Mouse (Mus musculus): ENCODE measurements around the gene Notch4. TPM values are rescaled to one million over a fixed set of nuclear protein-coding genes. Genes with fewer than 3 reads are reported as not detected.

Notch4 gene
- polyA plus RNA-seq, 1 experiment from 2014 or later, result 6.9 TPM

DNA sequence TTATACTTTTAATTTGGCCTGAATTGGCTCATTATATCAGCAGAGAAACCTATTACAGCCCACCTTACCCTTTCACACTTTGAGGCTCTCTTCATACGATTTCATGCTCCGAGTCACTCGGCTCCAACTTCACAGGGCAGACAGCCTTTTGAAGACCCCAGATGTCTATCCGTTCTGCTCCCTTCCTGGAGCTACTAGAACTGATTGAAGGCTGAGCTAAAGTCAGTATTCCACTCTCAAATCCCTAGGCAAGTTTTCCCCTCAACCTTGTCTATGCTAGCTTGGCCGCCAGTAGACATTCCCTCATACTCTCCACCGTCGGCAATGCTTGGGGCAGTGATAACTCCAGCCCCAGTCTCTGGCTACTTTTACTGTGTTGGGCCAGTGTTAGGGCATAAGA is 25.1 kb downstream of the Notch4 start:
- Histone ChIP-seq H3K4me3 (no peak overlapping the region), H3K4me2 (replicated peaks) (0 out of 2 replicates have a peak overlapping the region, but pooled peaks have one; percentile 20), H3K9ac (no peak overlapping the region), H3K27me3 (no peaks in the 10 kb centered on the region), H3K4me1 (peaks cover 56% of the 10 kb centered on the region), H3K9me3 (no peaks in the 10 kb centered on the region), H3K36me3 (peaks cover 3% of the 10 kb centered on the region), H3K27ac (peak overlapping the region; percentile 52)
- ATAC-seq (ENCODE audit: insufficient number of reproducible peaks, insufficient read depth, low FRiP score, low TSS enrichment), result no peak
- WGBS, result 34% methylated on average over 7 of the region's 7 CpGs

DNA sequence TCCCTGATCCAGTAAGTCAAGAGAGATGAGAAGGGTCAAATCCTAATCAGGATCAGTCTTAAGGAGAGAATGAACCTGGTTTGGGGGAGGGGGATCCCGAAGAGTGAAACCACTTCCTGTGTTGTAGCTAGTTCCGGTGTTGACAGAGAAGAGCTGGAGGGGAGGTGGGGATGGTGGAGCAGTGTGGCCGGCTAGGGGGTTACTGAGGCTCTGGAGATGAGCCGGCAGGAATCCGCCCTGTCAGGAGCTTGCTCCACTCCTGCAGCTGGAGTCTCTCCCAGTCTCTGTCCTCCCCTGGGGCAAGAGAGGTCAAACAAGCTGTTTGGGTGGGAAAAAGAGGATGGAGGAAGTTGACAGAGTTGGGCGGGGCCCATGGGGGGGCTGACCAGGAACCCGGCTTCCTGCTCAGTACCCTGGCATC is 25.6 kb downstream of the Notch4 start, which contains the start of gene Gpsm3:
Gpsm3 (plus strand) TSS at position 126 of the 421 bp plus-strand sequence.
- no peak for ATAC-seq (ENCODE audit: insufficient number of reproducible peaks, insufficient read depth, low FRiP score, low TSS enrichment)
- WGBS, result 8% methylated on average over 5 of the region's 7 CpGs
- Histone ChIP-seq H3K9ac (peak within 1 kb of the TSS; percentile 31; the same call in 1 of the 2 replicates), H3K27ac (peak within 1 kb of the TSS; percentile 99), H3K27me3 (no peaks in the 10 kb centered on the region), H3K4me2 (replicated peaks) (peak within 1 kb of the TSS; percentile 20), H3K4me3 (no peak within 1 kb of the TSS), H3K36me3 (peaks cover 8% of the 10 kb centered on the region), H3K4me1 (peaks cover 60% of the 10 kb centered on the region), H3K9me3 (no peaks in the 10 kb centered on the region)

DNA sequence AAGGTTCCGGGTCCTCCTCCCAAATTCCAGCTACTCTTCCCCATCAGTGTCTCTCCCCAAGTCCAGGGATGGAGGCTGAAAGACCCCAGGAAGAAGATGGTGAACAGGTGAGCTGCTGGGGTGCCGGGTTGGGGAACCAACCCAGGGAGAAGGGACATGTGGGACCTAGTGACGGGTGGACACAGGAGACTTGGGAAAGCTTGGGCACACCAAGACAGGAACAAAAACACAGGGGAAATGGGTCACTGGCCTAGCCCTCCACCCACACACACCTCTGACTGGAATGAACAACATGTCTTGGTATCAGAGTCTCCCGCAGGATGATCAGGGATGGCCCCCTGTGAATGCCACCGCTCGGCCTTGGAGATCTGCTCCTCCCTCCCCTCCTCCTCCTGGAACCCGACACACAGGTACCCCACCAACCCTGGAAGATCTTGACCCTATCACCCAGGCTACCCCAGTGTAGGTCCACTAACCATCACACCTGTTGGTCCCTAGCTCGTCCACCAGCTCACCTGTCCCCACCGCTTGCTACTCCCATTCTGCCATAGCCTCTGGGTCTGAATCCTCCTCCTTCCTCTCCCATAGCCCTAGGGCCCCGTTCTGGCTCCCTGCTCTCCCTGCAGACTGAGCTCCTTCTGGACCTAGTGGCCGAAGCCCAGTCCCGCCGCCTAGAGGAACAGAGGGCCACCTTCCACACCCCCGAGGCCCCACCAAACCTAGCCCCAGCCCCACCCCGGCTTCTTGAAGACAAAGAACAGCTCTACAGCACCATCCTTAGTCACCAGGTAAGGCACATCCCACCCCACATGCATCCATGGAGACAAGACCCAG is 26.3 kb downstream of the Notch4 start:
- ATAC-seq (ENCODE audit: insufficient number of reproducible peaks, insufficient read depth, low FRiP score, low TSS enrichment), result no peak
- Histone ChIP-seq H3K27ac (peak overlapping the region; percentile 99), H3K9ac (peak overlapping the region; percentile 24; the same call in 1 of the 2 replicates), H3K27me3 (no peaks in the 10 kb centered on the region), H3K4me3 (no peak overlapping the region), H3K36me3 (peaks cover 15% of the 10 kb centered on the region), H3K4me1 (peaks cover 67% of the 10 kb centered on the region), H3K4me2 (replicated peaks) (peak overlapping the region; percentile 20), H3K9me3 (no peaks in the 10 kb centered on the region)
- 64% methylated on average over 15 of the region's 15 CpGs for WGBS

DNA sequence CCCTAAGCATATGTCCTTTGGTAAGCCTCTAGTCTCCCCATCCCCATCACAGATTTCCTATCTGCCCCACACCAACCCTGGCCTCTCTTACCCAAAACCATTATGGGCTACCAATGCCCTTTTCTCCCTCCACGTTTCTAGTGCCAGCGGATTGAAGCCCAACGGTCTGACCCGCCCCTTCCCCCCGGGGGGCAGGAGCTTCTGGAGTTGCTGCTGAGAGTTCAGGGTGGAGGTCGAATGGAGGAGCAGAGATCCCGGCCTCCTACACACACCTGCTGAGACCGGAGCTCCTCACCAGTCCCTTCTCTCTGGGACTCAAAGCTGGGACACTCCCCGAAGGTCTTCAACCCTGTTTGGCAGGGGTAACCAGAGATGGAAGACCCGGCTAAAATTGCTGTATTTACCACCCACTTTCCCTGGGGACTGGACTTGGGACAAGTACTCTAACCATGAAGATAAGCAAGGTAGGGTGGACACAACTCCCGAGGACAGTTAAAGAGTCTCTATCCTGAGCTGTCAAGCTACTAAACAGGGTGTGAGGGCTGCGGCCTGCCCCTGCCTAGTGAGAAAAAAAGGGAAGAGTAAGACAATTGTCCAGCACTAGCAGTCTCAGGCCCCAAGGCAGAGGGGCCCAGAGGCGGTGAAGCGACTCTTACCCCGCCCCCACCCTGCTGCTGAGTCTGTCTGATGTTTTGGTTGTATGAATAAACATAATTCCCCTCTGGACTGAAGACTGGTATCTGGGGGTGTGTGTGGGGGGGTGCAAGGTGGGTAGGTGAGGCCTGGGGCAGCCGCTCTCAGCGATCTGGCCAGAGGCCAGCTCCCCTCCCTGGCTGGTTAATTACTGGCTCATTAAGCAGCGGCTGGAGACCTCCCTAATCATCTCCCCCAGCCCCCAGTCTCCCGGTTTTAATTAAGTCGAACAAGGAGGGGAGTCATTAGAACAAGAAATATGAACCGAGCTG is 27.2 kb downstream of the Notch4 start, which contains the start of gene Pbx2:
Pbx2 (plus strand) TSS at position 238 of the 965 bp plus-strand sequence.
- H3K9me3 ChIP-seq, result no peaks in the 10 kb centered on the region
- peak within 1 kb of the TSS; percentile 83 for H3K4me3 ChIP-seq
- H3K27ac ChIP-seq, result peak within 1 kb of the TSS; percentile 99
- 2% methylated on average over 21 of the region's 21 CpGs for WGBS
- peak within 1 kb of the TSS; percentile 97 for H3K4me2 ChIP-seq (replicated peaks)
- no peaks in the 10 kb centered on the region for H3K27me3 ChIP-seq
- peaks cover 24% of the 10 kb centered on the region for H3K36me3 ChIP-seq
- 0 out of 2 replicates have a peak, but pooled peaks have one; percentile 9 for ATAC-seq (ENCODE audit: insufficient number of reproducible peaks, insufficient read depth, low FRiP score, low TSS enrichment)
- H3K9ac ChIP-seq, result peak within 1 kb of the TSS; percentile 99
- peaks cover 63% of the 10 kb centered on the region for H3K4me1 ChIP-seq

DNA sequence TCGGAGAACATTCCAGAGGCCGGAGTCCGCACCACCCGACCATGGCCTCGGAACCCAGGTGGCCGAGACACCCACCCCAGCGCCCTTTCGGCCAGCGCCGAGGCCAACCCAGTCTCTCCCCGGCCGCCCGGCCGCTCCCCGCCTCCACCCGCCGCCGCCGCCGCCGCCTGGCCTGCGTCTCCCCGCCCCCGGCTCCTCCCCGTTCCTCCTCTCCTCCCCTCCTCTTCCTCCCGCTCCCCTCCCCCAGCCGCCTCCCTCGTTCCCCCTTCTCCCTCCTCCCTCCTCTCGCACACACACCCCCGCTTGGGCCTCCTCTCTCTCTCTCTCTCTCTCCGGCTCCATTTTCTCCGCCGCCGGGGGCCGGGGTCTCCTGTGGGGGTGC is 27.9 kb downstream of the Notch4 start:
- H3K27me3 ChIP-seq, result no peaks in the 10 kb centered on the region
- H3K4me3 ChIP-seq, result peak overlapping the region; percentile 83
- under 1% methylated on average over 31 of the region's 35 CpGs for WGBS
- peak overlapping the region; percentile 97 for H3K4me2 ChIP-seq (replicated peaks)
- H3K36me3 ChIP-seq, result peaks cover 27% of the 10 kb centered on the region
- peak overlapping the region; percentile 99 for H3K27ac ChIP-seq
- peak overlapping the region; percentile 99 for H3K9ac ChIP-seq
- no peak for ATAC-seq (ENCODE audit: insufficient number of reproducible peaks, insufficient read depth, low FRiP score, low TSS enrichment)
- H3K4me1 ChIP-seq, result peaks cover 67% of the 10 kb centered on the region
- no peaks in the 10 kb centered on the region for H3K9me3 ChIP-seq

DNA sequence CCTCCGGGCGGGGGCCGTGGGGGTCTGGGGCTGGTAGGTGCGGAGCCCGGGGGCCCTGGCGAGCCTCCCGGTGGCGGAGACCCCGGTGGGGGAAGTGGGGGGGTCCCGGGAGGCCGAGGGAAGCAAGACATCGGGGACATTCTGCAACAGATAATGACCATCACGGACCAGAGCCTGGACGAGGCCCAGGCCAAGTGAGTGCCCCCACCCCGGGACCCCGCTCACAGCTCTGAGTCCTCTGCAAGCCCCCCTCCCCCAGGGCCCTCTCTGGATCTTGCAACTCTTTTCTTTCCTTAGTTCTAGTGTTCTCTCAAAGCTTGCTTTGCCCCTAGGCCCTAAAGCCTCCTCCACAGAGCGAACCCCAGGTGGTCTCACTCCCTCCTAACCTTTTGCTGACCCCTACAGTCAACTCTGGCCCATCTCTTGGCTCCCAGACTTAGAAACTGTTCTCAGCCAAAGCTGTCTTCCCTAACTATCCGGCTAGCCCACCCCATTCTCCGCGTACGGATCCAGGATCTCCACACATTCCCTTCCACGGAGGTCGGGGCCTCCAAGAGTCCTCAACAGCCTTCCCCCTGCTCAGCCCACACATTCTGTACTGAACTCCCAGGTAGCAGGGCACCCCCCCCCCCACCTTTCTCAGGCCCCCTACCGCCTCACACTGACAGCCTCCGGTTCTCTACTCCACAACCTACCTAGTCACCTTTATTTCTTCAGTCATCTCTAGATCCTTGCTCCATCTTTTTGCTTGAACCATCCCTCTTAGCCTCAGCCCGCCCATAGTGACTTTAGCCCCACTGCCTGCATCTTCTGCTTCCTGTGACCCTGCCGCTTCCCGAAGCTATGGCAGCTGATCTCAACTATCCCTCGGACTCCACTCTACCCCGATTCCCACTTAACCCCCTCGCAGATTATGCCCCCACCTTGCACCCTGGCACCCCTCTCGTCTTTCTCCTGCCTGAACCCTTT is 28.8 kb downstream of the Notch4 start:
- peak overlapping the region; percentile 99 for H3K27ac ChIP-seq
- ATAC-seq (ENCODE audit: insufficient number of reproducible peaks, insufficient read depth, low FRiP score, low TSS enrichment), result no peak
- peak overlapping the region; percentile 97 for H3K4me2 ChIP-seq (replicated peaks)
- H3K27me3 ChIP-seq, result no peaks in the 10 kb centered on the region
- WGBS, result under 1% methylated on average over 32 of the region's 32 CpGs
- peak overlapping the region; percentile 83 for H3K4me3 ChIP-seq
- H3K9ac ChIP-seq, result peak overlapping the region; percentile 99
- H3K36me3 ChIP-seq, result peaks cover 27% of the 10 kb centered on the region
- no peaks in the 10 kb centered on the region for H3K9me3 ChIP-seq
- peaks cover 73% of the 10 kb centered on the region for H3K4me1 ChIP-seq

DNA sequence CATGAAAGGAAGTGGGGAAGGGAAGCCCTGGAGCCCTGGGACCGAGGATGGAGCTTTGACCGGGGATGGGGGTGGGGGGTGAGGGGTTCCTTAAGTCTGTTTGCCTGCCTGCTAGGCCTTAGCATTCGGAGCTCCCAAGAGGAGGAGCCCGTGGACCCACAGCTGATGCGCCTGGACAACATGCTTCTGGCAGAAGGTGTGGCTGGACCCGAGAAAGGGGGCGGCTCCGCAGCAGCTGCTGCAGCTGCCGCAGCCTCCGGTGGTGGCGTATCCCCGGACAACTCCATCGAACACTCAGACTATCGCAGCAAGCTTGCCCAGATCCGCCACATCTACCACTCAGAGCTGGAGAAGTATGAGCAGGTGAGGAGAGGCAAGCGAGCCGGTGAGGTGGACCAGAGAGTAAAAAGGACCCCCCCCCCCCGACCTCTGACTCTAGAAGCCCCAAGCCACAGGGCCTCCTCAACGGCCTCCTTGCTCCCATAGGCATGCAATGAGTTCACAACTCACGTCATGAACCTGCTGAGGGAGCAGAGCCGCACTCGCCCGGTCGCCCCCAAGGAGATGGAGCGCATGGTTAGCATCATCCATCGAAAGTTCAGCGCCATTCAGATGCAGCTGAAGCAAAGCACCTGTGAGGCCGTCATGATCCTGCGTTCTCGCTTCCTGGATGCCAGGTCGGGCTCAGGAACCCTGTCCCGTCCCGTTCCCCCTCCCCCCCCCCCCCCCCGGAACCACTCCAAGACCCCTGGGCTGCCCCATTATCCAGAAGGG is 29.9 kb downstream of the Notch4 start:
- Histone ChIP-seq H3K4me2 (replicated peaks) (peak overlapping the region; percentile 97), H3K9me3 (no peaks in the 10 kb centered on the region), H3K27me3 (no peaks in the 10 kb centered on the region), H3K27ac (peak overlapping the region; percentile 99), H3K9ac (peak overlapping the region; percentile 99), H3K4me1 (peaks cover 72% of the 10 kb centered on the region), H3K4me3 (peak overlapping the region; percentile 83), H3K36me3 (peaks cover 27% of the 10 kb centered on the region)
- ATAC-seq (ENCODE audit: insufficient number of reproducible peaks, insufficient read depth, low FRiP score, low TSS enrichment), result no peak
- WGBS, result 41% methylated on average over 34 of the region's 34 CpGs

DNA sequence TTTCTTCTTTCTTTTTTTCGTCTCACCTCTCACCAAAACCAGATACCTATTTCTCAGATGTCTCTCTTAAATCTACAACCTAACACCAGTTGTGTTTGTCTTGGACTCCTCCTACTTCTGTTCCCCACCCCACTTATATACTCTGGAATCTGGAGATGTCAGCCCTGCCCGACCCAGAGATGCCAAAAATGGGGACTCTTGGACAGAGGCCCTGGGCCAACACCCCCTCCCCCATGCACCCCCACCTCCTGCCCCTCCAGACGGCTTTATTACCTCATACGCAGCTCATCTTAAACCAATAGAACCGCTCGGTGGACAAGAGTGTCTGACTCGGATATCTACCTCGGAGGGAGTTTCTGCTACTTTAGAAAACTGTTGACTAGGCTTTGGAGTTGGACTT is 32.0 kb downstream of the Notch4 start:
- 76% methylated on average over 8 of the region's 8 CpGs for WGBS
- peaks cover 35% of the 10 kb centered on the region for H3K36me3 ChIP-seq
- H3K27me3 ChIP-seq, result no peaks in the 10 kb centered on the region
- peaks cover 50% of the 10 kb centered on the region for H3K4me1 ChIP-seq
- no peak overlapping the region for H3K4me2 ChIP-seq (replicated peaks)
- H3K9ac ChIP-seq, result no peak overlapping the region
- H3K27ac ChIP-seq, result no peak overlapping the region
- H3K4me3 ChIP-seq, result no peak overlapping the region
- no peaks in the 10 kb centered on the region for H3K9me3 ChIP-seq
- no peak for ATAC-seq (ENCODE audit: insufficient number of reproducible peaks, insufficient read depth, low FRiP score, low TSS enrichment)

DNA sequence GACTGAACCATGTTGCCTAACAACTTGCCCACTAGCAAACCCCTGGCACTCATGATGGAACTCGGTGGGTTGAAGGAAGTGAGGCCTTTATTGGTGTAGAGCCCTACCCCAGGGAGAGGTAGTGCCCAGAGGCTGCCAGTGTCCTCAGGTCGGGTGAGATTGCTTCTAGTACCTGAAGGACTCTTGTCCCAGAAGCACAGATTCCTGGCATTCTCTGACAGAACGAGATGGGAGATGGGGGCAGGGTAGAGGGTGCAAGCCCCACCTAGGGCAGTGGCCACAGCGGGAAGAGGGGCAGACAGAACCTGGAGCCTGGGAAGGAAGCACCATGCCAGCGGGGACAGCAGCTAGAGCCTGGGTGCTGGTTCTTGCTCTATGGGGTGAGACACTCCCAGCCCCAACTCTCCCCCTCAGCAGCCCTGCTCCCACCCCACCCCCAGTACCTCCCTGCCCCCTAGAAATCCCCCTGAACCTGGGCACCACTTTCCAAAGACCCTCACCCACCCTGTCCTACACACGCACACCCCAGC is 33.6 kb downstream of the Notch4 start, which contains the start of gene Ager:
Ager (plus strand) TSS at position 297 of the 530 bp plus-strand sequence.
- Histone ChIP-seq H3K9me3 (no peaks in the 10 kb centered on the region), H3K27ac (0 out of 2 replicates have a peak within 1 kb of the TSS, but pooled peaks have one; percentile 54), H3K4me3 (0 out of 2 replicates have a peak within 1 kb of the TSS, but pooled peaks have one; percentile 2), H3K4me1 (peaks cover 52% of the 10 kb centered on the region), H3K9ac (no peak within 1 kb of the TSS), H3K27me3 (no peaks in the 10 kb centered on the region), H3K36me3 (peaks cover 44% of the 10 kb centered on the region), H3K4me2 (replicated peaks) (no peak within 1 kb of the TSS)
- no peak for ATAC-seq (ENCODE audit: insufficient number of reproducible peaks, insufficient read depth, low FRiP score, low TSS enrichment)
- WGBS, result 21% methylated on average over 6 of the region's 6 CpGs

DNA sequence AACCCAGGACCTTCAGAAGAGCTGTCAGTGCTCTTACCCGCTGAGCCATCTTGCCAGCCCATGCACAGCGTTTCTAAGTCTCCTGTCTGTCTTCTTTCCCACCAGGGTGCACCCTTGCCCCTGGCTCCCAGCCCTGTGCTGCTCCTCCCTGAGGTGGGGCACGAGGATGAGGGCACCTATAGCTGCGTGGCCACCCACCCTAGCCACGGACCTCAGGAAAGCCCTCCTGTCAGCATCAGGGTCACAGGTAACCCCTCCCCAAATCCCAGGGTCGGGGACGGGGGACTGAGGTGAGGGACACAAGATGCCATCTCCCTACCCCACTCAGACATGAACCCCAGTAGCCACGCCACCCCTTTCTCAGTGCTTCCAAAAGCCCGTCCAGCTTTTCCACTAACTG is 35.8 kb downstream of the Notch4 start:
- H3K9me3 ChIP-seq, result no peaks in the 10 kb centered on the region
- no peaks in the 10 kb centered on the region for H3K27me3 ChIP-seq
- 77% methylated on average over 9 of the region's 9 CpGs for WGBS
- H3K4me3 ChIP-seq, result no peak overlapping the region
- H3K9ac ChIP-seq, result no peak overlapping the region
- H3K27ac ChIP-seq, result no peak overlapping the region
- H3K4me1 ChIP-seq, result peaks cover 44% of the 10 kb centered on the region
- no peak overlapping the region for H3K4me2 ChIP-seq (replicated peaks)
- peaks cover 34% of the 10 kb centered on the region for H3K36me3 ChIP-seq
- no peak for ATAC-seq (ENCODE audit: insufficient number of reproducible peaks, insufficient read depth, low FRiP score, low TSS enrichment)

Measured in embryonic facial prominence, embryonic 12.5 days (tissue).